Mouse (Mus musculus): ENCODE measurements around the gene Abi2.
A peak's percentile ranks its signal among the peaks of the same experiment; 100 is the strongest.
"Not testable (repeated sequence)": the region's sequence is repeated elsewhere in the genome, so short reads cannot be mapped to it uniquely, and the experiment has no call there.

Abi2 gene

DNA sequence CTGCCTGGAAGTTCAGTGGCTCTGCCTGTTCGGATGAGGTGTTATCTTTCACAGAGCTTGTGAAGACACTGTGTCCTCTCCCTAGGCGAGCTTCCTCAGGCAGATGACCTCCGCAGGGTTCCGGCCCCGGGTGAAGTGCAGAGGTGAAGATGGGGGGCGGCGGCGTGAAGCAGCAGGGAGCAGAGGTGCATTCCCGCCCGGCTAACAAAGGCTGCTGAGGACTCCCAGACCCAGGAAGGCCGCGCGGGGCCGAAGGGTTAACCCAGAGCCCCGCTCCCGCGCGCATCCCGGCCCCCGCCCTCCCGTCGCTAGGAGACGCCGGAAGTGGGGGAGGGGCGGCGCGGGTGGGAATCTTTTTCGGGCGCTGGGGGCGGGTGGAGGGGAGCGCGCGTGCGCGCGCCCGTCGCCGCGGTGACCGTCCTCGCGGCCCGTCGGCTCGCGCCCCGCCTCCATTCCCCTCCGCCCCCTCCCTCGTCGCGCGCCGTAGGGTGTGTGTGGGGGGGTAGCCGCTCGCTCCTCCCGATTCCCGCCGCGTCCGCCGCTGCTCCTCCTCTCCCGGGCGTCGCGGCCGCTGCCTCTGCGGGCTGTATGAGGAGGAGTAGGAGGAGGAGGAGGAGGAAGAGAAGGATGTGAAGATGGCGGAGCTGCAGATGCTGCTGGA, at the start of gene Abi2:
Abi2 (plus strand) TSS at position 452 of the 661 bp plus-strand sequence.
- DNase-seq (ENCODE audit: low read depth, low spot score) = peak; percentile 84

- DNase-seq (ENCODE audit: low read depth, low spot score) = peak; percentile 9
These were observed 47.8 kb upstream of the Abi2 start for GRCm38 (mm10) chr1:60361626-60362025.

GRCm38 (mm10) chr1:60376556-60376955, 32.9 kb upstream of the Abi2 start:
- no peak for DNase-seq (ENCODE audit: low read depth, low spot score)

GRCm38 (mm10) chr1:60381910-60382309, 27.5 kb upstream of the Abi2 start:
- no peak for DNase-seq (ENCODE audit: low read depth, low spot score)

GRCm38 (mm10) chr1:60404848-60405247, 4.6 kb upstream of the Abi2 start:
- DNase-seq (ENCODE audit: low read depth, low spot score) = peak; percentile 42

GRCm38 (mm10) chr1:60408501-60409167, 785 bp upstream of the Abi2 start:
- DNase-seq (ENCODE audit: low read depth, low spot score) = no peak

DNA sequence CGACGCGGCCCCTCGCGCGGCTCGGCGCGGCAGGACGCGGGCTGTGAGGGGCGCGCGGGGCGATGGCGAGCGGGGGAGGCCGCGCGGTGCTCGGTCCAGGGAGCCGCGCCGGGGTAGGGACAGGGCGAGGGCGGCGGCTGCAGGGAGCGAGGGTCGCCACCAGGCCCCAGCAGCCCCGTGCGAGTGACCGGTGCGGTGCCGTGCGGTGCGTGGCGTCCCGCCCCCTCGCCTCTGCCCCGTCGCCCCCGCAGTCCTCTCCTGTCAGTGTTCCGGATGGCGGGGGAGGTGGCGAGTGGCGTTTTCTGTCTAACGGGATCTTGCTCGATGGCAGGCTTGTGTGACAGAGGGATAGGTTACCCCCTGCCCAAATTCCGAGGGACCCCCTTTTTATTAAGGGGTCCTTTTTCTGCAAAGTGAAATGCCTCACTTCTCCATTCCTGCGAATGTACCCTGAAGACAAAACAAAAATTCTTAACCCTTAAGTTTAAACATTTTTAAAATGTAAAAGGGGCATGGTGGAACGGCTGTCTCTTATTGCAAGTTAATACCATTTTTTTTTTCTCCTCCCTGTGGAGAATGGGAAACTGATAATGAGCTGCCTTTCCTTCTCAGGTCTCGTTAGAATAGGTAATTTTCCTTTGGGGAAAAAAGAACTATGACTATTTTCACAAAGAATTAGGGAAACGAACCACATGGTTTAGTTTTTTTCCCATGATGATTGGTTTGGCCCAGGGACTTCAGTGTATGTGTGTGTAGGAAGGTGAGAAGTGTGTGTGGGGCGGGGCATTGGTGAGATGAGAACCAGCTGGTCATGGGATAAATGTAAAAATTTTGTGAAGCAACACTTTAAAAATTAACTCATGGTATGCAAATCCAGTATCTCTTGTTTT, 754 bp downstream of the Abi2 start:
- peak; percentile 65 for DNase-seq (ENCODE audit: low read depth, low spot score)

DNA sequence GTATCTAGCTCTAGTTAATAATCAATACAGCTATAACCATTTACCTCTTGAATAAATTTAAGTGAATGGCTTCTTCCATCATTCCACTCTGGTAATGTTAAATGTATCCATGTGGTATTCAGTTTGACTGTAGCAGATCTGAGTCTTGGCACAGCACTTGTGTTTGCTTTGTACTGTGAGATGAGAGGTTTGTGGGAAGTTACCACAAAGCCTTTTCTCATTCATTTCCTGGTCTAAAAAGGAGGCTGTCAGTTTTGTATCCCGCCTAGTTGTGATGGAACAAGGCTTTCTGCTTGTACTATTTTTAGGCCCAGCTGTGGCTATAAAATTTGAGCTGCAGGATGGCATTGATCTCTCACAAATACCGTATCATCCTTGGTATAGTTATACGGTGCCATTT, 7.3 kb downstream of the Abi2 start:
- DNase-seq (ENCODE audit: low read depth, low spot score) = peak; percentile 54

GRCm38 (mm10) chr1:60423882-60424281, 14.5 kb downstream of the Abi2 start:
- DNase-seq (ENCODE audit: low read depth, low spot score) = no peak

DNA sequence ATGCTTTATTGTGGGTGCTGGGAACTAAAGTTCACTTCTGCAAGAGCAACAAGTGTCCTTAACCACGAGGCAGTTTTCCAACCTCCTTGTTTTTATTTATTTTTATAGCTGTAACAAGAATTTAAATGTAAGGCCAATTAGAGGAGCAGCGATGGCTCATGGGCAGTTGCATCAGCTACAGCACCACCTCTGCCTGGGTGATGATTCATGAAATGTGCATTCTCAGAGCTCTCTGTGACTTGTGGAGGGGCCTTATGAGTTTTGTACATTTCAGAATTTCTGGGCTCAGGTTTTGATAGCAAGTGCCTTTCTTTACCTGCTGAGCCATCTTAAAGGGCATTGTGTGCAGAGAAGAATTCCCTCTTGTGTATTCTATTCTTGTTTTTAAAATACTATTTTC, 18.9 kb downstream of the Abi2 start:
- DNase-seq (ENCODE audit: low read depth, low spot score) = no peak

- peak; percentile 80 for DNase-seq (ENCODE audit: low read depth, low spot score)
These were observed 19.5 kb downstream of the Abi2 start for GRCm38 (mm10) chr1:60428932-60429331.

DNA sequence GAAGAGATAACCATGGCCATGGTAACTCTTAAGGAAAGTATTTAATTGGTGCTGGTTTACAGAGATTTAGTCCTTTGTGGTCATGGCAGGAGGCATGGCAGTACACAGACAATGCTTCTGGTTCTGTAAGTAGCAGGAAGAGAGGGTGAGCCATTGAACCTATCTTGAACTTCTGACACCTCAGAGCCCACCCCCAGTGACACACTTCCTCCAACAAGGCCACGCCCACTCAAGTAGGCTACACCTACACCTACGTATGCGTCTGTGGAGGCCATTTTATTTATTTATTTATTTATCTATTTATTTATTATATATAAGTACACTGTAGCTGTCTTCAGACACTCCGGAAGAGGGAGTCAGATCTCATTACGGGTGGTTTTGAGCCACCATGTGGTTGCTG, 22.1 kb downstream of the Abi2 start:
- DNase-seq (ENCODE audit: low read depth, low spot score) = no peak

DNA sequence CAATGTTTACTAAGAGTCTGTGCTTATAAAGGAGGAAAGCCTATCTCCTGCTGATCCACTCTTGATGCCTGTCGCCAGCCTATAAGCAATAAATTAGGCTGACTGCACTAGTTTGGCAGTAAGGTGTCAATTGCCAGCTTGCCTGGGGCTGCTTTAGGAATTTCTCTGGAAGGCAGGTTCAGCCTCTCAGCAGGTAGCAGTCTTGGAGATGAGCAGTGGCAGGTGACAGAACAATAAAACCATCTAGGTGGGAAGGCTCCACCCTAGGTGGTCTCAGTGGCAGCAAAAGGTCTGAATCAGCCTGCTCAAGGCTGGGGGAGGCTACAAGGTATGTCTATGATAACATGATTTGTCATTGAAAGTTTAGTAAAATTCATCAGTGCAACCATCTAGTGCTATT, 23.1 kb downstream of the Abi2 start:
- no peak for DNase-seq (ENCODE audit: low read depth, low spot score)

DNA sequence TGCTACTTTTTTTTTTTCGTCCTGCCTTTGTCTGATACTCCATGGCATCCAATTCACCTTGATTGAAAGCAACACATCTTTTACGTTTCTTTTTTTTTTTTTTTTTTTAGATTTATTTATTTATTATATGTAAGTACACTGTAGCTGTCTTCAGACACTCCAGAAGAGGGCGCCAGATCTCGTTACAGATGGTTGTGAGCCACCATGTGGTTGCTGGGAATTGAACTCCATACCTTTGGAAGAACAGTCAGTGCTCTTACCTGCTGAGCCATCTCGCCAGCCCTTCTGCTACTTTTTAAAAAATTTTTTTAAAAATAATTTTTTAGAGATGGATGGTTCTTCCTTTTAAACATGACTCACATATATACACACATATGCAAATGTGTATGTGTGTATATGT, 32.0 kb downstream of the Abi2 start:
- DNase-seq (ENCODE audit: low read depth, low spot score) = not testable (repeated sequence)

GRCm38 (mm10) chr1:60447067-60447466, 37.6 kb downstream of the Abi2 start:
- peak; percentile 83 for DNase-seq (ENCODE audit: low read depth, low spot score)

DNA sequence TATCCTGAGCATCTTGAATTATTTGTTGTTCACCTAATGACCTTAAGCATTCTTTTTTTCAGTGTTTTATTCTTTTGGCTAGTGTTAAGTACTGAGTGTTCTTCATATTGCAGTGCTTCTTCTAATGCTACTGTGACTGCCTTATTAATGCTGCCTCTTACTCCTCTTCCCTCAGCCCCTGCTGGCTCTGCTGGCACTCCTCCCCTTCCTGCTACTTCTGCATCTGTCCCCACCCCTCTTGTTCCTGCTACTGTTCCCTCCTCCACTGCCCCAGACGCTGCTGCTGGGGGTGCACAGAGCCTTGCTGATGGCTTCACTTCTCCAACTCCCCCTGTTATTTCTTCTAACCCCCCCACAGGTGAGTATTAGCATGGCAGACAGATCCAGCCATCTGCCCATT, 40.5 kb downstream of the Abi2 start:
- no peak for DNase-seq (ENCODE audit: low read depth, low spot score)

DNA sequence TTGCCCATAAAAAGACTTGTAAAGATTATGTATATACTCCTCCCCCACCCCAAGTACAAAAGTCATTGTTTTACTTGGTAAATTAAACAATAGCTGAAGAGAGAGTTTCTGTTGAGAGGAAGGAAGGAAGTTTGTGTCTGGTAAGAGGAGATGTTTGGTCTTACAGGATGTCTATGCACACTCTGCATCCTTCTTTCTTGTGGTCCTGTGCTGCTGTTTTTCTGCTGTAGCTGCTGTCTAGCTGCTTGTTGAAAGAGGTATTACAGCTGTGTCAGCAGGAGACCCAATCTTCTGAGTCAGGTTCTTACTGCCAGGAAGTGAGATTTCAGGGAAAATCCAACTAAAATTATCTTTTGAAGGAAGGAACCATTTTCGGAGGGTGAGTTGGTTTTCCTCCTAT, 51.2 kb downstream of the Abi2 start:
- peak; percentile 57 for DNase-seq (ENCODE audit: low read depth, low spot score)

DNA sequence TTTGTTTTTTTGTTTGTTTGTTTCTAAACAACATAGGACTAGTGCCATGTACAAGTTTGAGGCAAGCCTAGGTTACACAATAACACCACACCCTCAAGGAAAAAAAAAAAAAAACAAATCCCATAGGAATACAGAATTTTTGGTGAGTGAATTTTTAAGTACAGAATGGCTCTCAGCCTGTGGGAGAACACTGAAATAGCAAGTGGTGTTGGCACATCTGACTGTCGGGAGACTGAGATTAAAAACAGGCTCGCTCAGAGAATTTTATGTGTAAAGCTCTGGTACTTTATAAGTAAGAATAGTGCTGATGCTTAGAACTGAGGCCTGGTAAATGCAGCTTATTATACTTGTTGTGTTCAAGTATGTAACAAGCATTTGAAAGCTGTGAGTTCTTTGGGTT, 60.1 kb downstream of the Abi2 start:
- no peak for DNase-seq (ENCODE audit: low read depth, low spot score)

DNA sequence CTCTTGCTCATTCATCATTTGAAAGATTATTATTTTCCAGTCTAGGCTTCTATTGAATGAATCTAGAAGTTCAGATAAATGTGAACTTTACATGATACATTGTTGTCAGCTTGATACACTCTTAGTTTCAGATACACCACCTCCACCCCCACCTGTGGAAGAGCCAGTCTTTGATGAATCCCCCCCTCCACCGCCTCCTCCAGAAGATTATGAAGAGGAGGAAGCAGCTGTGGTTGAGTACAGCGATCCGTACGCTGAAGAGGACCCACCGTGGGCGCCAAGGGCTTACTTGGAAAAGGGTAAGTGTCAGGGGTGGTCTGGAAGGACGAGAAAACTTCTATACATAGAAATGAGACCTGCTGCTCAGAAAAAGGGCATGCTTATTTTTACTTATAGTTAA, 61.1 kb downstream of the Abi2 start:
- DNase-seq (ENCODE audit: low read depth, low spot score) = no peak

GRCm38 (mm10) chr1:60481561-60481960, 72.1 kb downstream of the Abi2 start:
- no peak for DNase-seq (ENCODE audit: low read depth, low spot score)

DNA sequence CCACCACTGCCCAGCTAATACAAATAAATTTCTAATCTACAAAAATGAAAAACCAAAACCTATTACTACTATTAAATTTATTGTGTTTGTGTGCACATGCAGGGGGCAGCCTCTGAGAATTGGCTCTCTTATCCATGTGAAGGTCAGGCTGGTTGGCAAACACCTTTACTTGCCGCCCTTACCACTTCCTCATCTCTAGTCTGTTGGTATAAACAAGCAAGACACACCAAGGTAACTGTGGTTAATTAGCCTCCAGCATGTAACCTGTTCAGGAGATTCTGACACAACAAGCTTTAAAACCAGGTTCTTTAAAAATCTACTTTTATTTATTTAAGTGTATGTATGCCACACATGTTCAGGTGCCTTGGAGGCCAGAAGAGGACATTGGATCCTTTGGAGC, 73.5 kb downstream of the Abi2 start:
- DNase-seq (ENCODE audit: low read depth, low spot score) = peak; percentile 45

DNA sequence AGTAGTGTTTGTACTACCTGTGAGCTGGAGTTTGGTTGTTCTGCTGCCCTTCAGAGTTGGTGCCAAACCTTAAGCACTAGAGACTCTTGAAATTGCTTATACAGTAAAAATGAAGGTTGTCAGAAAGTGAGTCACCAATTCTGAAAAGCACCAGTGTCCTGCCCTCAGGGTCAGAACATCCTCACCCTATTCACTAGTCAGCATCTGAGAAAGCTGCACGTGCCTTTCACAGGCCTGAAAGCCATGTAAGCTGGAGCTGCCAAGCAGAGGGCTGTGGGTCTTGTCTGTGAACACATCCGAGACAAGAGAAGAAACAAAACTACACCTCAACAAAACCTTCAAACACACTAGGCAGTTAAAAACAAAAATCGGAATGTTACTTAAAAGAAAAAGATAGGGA, 76.2 kb downstream of the Abi2 start:
- DNase-seq (ENCODE audit: low read depth, low spot score) = no peak

GRCm38 (mm10) chr1:60488635-60489034, 79.2 kb downstream of the Abi2 start:
- no peak for DNase-seq (ENCODE audit: low read depth, low spot score)

All from CD4-positive, CD25-positive, alpha-beta regulatory T cell, adult 2 months (primary cell).